Mouse (Mus musculus): ENCODE measurements around the gene Pygb.

DNA sequence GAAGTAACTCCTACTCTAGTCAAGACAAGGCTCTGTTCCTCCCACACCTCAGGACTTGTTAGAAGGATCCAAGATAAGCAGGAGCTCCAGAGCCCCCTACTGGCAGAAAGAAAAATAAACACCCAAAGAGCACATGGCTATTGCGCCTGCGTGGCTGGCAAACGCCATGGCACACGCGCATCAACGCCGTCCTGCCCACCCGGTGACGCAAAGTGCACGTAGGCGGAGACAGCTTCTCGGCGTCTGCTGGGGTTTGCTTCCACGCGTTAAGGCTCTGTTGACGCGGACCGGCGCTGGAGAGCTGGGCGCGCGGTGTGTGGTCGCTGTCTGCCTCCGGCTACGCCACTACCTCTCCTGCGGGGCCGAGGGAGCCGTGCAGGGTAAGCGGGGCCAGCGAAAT is 37.7 kb upstream of the Pygb start, which contains the start of gene Entpd6:
- TF ChIP-seq POLR2A (IDR thresholded peaks at IDR 0.05; ENCODE audit: borderline replicate concordance, control insufficient read depth, low read depth, low read length) (peak; percentile 78; the same call in 1 of the 2 replicates), CTCF (IDR thresholded peaks at IDR 0.05; ENCODE audit: control insufficient read depth, insufficient read depth, low read length) (peak; percentile 61)
